Mouse (Mus musculus): ENCODE results near the gene Gm20431.
"Not testable (repeated sequence)": the region's sequence is repeated elsewhere in the genome, so short reads cannot be mapped to it uniquely, and the experiment has no call there.

Gm20431 gene

DNA sequence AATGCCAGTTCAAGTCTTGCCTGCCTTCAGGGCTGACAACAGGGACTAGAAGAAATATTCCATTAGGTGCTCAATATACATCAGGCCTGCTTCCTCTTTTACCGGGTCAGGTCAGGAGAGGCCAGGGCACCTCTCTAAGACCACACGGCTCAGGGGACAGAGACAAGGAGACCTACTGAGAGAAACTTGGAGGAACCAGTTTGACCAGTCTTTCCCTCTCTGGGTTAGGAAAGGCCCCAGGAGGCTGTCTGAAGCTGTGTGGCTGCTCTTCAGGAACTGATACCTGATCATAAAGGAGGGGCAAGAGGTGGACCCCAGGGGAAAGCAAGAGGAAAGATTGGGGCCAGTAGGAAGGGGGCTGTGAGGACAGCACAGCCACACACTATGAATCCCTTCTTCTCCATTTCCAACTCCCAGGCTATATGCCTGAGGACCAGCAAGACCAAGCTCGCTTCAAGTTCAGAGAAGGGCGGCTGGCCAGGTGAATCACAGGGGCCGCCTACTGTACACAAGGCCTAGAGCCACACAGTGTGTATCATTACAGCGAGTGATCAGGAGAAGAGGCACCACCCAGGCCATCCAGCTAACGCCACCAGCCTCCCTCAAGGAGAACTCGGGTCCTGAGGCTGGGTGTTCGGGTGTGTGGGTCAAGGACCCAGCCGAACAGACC is 2.0 kb downstream of the Gm20431 start:
- DNase-seq (ENCODE audit: low spot score): peak; percentile 46

GRCm38 (mm10) chr2:167658712-167659111 is 2.6 kb downstream of the Gm20431 start:
- DNase-seq (ENCODE audit: low spot score): no peak

DNA sequence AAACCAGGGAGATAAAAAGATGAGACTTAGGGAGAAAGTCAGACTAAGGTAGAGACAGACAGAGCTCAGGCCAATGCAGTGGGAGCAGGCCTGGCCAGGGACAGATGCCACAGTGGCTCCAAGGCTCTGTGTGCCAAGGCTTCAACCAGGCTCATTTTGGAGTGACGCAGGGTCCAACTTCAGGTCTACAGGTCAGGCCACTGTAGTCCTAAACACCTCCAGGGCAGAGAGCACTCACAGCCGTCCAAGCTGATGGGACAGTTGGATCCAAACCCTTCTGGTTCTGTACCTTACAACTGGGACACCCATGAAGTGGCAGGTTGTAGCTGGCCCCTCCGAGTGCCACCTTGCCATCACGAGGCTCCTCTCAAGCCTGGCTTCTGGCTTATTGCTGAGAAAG is 3.3 kb downstream of the Gm20431 start:
- no peak for DNase-seq (ENCODE audit: low spot score)

DNA sequence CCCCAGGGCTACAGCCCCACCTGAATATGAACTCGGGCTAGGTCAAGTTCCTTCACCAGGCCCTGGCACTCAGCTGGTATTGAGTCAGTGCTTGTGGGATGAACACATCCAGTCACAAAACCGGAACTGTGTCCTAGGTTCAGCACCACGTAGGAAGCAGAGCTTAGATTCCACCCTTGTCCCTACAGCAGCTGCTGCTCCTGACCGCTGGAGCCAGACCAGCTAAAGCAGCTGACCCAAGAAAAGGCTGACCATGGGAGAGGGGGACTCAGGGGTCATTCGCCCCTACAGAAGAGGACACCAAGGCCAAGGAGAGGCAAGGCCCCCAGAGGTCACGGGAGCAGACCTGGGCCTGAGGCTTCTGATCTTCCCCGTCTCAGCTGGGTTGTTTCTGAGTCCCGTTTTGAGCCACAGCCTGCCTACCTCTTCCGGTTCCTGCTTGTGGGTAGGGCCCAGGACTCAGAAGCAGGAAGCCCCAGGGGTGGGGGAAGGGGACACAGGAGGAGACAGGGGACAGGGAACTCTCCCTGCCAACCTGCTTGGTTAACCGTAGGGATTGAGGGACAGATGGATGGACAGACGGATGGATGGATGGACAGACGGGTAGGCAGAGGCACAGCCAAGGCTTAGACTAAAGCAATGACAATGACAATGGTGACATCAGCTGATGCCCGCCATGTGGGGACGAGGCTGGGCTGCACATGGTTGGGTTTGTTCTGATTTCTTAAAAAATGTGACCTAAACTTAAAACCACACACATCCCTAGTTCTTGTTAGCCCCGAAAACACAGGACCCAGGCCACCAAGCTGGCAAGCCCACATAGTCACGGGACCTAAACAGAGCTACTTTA is 4.4 kb downstream of the Gm20431 start:
- DNase-seq (ENCODE audit: low spot score): no peak

DNA sequence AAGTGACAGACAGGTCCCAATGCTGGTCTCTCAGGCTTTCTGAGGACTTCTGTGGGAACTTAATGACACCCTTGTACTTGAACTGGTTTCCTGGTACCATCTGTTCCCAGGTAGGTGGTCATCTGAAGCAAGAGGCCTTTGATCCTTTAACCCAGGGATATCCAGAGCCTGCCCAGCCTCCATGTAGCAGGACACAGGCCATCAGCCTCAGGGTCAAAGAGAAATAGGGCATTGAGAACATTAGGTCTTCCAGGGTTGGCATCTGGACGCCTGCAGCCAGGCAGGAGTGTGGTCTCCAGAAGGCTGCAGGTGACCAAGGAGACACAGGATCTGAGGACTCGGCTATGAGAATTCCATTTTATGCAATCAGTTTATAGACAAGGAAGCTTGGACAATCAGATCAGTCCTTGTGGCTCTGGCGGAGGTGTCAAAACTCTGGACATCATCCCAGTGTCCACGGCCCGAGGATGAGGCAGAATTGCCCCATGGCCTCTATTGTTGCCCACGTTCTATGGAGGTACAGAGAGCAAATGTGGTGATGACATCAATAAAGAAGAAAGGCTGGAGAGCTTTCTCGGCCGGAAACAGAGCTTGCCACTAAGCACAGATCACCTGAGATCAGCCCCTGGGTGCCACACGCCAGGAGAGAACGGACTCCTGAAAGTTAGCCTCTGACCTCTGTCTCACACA is 6.2 kb downstream of the Gm20431 start:
- no peak for DNase-seq (ENCODE audit: low spot score)

DNA sequence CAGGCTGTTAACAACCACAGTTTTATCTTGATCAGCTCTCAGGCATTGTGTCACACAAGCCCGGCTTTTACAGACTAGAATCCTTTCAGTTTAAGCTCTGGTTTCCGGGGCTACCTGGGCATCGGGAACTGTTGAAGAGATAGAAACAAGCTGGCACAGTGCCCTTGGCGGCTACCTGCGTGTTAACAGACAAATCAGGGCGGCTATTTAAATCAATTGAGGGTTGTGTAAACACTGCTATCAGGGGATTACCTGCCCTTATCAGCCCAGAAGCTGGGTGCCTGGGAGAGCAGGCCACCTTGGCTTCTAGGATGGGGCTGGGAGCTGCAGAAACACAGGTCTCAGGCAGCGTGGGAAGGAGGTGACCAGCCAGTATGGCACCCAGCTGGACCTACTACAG is 8.6 kb downstream of the Gm20431 start:
- no peak for DNase-seq (ENCODE audit: low spot score)

DNA sequence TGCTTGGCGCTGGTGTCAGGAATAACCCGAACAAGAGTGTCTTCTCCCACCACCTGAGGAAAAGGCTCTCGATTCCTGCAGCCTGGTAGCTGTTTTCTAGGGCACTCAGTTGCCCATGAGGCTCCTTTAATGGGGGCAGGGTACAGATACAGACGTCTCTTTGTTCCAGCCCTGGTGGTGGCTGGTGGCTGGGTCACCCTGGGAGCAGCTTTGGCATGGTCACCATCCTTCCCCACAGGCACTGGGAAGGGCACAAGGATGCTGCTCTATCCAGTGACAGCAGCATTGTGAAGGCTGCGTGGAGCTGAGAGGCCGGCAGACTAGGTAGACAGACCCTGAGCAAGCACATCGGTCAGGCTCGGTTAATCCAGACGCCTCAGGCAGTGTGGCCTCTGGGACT is 9.7 kb downstream of the Gm20431 start:
- DNase-seq (ENCODE audit: low spot score): no peak

- DNase-seq (ENCODE audit: low spot score): no peak
These were observed 11.8 kb downstream of the Gm20431 start for GRCm38 (mm10) chr2:167649290-167650032.

DNA sequence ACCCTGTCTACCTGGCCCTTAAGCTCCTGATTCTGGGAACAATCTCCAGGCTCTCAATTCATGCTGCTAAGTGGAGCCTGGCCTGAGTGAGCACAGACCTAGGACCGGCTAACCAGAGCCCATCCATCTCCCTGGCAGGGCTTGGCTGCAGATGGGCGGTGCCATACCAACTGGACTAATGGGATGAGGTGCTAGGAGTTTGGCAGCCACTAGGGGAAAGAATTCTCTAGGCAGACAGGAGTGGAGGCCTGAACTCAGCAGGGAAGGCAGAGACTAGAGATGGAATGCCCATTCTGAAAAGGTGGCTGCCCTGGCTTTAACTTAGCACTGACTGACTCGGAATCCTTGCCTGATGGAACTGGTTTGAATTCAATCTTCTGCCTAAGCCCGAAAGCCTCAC is 14.9 kb downstream of the Gm20431 start:
- DNase-seq (ENCODE audit: low spot score): peak; percentile 44

- DNase-seq (ENCODE audit: low spot score): not testable (repeated sequence)
These were observed 17.8 kb downstream of the Gm20431 start for GRCm38 (mm10) chr2:167643356-167644052.

DNA sequence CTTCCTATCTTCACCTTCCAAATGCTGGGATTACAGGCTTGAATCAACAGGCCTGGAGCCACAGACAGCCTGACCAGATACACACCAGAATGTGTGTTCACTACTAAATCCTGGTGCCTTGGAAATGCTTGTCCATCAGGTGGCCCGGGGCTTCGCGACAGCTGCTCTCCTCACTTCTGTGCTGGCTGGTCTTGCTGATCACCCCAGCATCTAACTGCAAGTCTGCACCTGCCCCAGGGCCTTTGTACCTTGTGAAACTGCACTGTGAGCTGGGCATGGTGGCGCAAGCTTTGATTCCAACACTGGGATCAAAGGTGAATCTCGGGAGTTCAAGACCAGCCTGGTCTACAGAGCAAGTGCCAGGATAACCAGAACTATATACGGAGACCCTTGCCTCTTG is 19.1 kb downstream of the Gm20431 start:
- DNase-seq (ENCODE audit: low spot score): no peak

DNA sequence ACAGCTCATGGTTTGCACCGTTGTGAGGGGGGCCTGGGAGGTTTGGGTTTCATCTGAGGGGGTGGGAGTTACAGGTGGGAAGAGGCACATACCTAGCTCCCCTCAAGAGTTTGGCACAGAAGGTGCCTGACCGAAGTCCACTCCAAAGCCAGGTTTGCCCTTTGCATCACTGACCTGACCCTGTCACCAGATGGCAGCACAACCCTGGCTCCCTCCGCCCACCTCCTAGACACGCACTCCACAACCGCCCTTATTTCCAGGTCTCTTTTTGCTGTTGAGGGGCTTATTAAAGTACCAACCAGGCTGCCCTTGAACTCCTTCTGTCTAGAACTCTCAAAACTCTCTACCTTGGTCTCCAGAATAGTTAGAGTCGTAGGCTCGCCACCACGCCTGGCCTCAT is 20.0 kb downstream of the Gm20431 start:
- peak; percentile 63 for DNase-seq (ENCODE audit: low spot score)

DNA sequence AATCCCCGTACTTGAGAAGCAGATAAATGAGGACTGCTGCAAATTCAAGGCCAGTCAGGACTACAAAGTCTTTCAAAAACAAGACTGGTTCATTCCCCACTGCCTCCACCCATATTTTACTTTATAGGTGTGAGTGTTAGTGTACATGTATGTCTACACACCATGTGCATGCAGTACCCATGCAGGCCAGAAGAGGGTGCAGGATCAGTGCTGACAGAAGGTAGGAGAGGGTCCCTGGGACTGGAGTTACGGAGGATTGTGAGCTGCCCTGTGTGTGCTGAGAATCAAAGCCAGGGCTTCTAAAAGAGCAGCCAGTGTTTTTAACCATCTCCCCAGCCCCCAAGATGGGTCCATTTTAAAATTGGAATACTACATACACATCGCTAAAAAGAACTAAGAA is 21.0 kb downstream of the Gm20431 start:
- peak; percentile 47 for DNase-seq (ENCODE audit: low spot score)

- no peak for DNase-seq (ENCODE audit: low spot score)
These were observed 26.3 kb downstream of the Gm20431 start for GRCm38 (mm10) chr2:167634865-167635512.

DNA sequence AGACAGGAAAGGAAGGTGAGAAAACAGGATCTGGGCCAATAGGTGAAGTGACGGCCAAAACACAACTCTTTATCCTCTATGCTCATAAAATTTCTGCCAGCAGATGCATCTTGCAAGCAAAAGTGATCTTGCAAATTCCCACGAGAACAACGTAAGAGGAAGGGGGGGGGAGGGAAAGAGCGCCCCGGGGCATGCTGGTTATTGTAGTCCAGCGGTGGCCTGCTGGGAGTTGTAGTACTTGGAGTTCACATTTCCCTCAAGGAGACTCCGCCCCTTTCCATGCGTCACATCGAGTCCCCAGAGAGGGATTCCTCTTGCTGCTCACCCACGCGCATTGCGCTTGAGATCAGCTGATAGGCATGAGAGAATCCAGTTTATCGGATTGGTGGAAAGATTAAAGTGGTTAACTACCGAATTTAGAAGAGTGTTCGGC is 26.9 kb downstream of the Gm20431 start:
- DNase-seq (ENCODE audit: low spot score): peak; percentile 99

DNA sequence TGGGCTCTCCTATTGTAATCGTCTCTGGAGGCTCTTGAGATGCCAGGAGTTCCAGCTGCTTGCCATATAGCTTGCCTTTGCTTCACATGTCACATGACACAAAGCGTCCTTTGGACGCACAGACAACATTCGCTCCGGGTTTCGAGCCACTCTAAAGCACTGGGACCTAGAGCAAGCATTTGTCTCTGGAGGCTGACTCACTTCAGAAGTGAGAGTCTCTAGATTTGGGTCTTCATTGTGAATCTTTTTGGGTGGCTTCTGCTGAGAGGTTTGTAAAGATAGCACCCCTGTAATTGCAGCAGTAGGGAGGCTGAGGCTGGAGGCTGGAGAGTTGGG is 27.8 kb downstream of the Gm20431 start:
- DNase-seq (ENCODE audit: low spot score): no peak

- no peak for DNase-seq (ENCODE audit: low spot score)
These were observed 28.4 kb downstream of the Gm20431 start for GRCm38 (mm10) chr2:167632731-167633536.

DNA sequence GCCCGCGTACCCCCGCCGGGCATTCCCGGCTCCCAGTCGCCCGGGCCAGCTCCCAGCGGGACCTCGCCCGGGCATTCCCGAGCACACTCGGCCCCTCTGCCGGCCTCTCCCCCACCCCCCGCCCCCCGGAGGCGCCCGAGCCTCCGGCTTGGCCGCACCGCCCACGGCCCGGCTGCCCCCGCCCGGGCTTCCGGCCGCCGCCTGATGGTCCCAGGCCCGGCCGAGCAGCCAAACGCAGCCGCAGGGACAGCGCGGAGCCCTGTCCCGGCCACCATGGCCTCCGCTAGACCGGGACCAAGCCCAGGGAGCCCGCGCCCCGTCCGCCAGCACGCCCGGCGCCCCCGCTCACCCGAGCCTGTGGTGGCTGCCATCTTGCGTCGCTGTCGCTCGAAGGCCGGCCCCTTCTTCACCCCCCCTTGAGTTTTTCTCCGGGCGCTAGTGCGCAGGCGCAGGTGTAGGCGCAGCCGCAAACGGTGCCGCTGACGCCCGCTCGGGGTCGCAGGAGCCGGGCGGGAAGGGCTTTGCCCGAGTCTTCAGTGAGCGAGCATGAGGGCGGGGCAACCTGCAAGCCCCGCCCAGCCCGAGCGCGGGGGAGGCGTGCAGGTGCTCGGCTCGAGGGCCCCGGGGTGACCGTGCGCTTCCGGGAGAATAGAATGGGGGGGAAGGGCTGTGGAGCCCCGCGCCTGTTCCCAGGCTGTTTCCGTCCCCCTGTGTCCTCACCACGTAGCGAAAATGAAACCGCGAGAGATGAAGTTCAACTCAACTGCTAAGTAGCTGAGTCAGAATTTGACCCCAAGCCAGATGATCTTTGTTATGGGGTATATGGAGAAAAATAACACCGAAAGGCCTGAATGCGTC is 29.5 kb downstream of the Gm20431 start, which contains the start of gene Ube2v1:
Gene Ube2v1, minus strand, starts transcription at position 505 of the 858 bp plus-strand sequence.
- peak; percentile 93 for DNase-seq (ENCODE audit: low spot score)

DNA sequence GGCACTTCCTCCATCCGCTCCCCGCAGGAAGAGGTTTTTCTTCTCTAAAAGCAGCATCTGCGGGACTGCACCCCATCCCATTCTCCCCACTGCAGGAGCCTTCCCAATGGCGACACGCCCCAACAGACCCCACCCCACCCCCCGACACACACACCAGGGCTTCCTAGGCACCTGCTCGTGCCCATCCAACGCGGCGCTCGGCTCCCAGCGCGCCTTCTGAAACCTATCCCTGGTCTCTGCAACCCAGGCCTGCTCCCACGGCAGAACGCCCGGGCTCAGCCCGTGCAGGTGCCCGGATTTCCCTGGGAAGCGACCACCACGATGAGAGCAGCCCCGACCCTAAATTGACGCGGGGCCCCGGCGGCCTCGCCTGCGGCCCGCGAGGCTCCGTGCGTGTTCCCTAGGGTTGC is 30.1 kb downstream of the Gm20431 start:
- no peak for DNase-seq (ENCODE audit: low spot score)
